Mouse (Mus musculus): ENCODE results near the gene Pgrmc2. TPM values are rescaled to one million over a fixed set of nuclear protein-coding genes. Genes with fewer than 3 reads are reported as not detected.

Pgrmc2 gene
- polyA plus RNA-seq, 1 experiment from 2014 or later: 32.5 TPM

- Histone ChIP-seq H3K27ac (replicated peaks) (no peak overlapping the region), H3K36me3 (ENCODE audit: control insufficient read depth, insufficient read depth, low read length) (no peaks in the 10 kb centered on the region), H3K4me1 (replicated peaks; ENCODE audit: control insufficient read depth, insufficient read depth) (no peaks in the 10 kb centered on the region), H3K9me3 (ENCODE audit: control insufficient read depth, low read length) (no peaks in the 10 kb centered on the region), H3K4me2 (replicated peaks; ENCODE audit: low read depth) (no peak overlapping the region), H3K9ac (ENCODE audit: low read length) (no peak overlapping the region), H3K27me3 (ENCODE audit: control insufficient read depth, insufficient read depth, low read length) (no peaks in the 10 kb centered on the region), H3K4me3 (ENCODE audit: low read depth, low read length) (no peak overlapping the region)
- TF ChIP-seq CTCF (IDR thresholded peaks at IDR 0.05; ENCODE audit: low read depth) (no peak), EP300 (optimal IDR thresholded peaks at IDR 0.05) (no peak)
- DNase-seq (ENCODE audit: low spot score): no peak
- ATAC-seq (ENCODE audit: low FRiP score, low TSS enrichment): no peak
- WGBS: 93% methylated on average over 2 of the region's 2 CpGs
Measured at GRCm38 (mm10) chr3:41093210-41093609, 10.4 kb upstream of the Pgrmc2 start.

GRCm38 (mm10) chr3:41092311-41092710 lies 9.5 kb upstream of the Pgrmc2 start:
- Histone ChIP-seq H3K27me3 (ENCODE audit: control insufficient read depth, insufficient read depth, low read length) (no peaks in the 10 kb centered on the region), H3K4me1 (replicated peaks; ENCODE audit: control insufficient read depth, insufficient read depth) (no peaks in the 10 kb centered on the region), H3K9ac (ENCODE audit: low read length) (no peak overlapping the region), H3K4me2 (replicated peaks; ENCODE audit: low read depth) (no peak overlapping the region), H3K36me3 (ENCODE audit: control insufficient read depth, insufficient read depth, low read length) (no peaks in the 10 kb centered on the region), H3K27ac (replicated peaks) (no peak overlapping the region), H3K4me3 (ENCODE audit: low read depth, low read length) (no peak overlapping the region), H3K9me3 (ENCODE audit: control insufficient read depth, low read length) (no peaks in the 10 kb centered on the region)
- ATAC-seq (ENCODE audit: low FRiP score, low TSS enrichment): no peak
- DNase-seq (ENCODE audit: low spot score): no peak
- TF ChIP-seq CTCF (IDR thresholded peaks at IDR 0.05; ENCODE audit: low read depth): no peak
- no peak for TF ChIP-seq EP300 (optimal IDR thresholded peaks at IDR 0.05)
- 76% methylated on average over 4 of the region's 4 CpGs for WGBS

- Histone ChIP-seq H3K36me3 (ENCODE audit: control insufficient read depth, insufficient read depth, low read length) (no peaks in the 10 kb centered on the region), H3K27me3 (ENCODE audit: control insufficient read depth, insufficient read depth, low read length) (no peaks in the 10 kb centered on the region), H3K27ac (replicated peaks) (no peak overlapping the region), H3K4me1 (replicated peaks; ENCODE audit: control insufficient read depth, insufficient read depth) (no peaks in the 10 kb centered on the region), H3K9ac (ENCODE audit: low read length) (no peak overlapping the region), H3K4me3 (ENCODE audit: low read depth, low read length) (no peak overlapping the region), H3K9me3 (ENCODE audit: control insufficient read depth, low read length) (no peaks in the 10 kb centered on the region), H3K4me2 (replicated peaks; ENCODE audit: low read depth) (no peak overlapping the region)
- TF ChIP-seq EP300 (optimal IDR thresholded peaks at IDR 0.05): no peak
- TF ChIP-seq CTCF (IDR thresholded peaks at IDR 0.05; ENCODE audit: low read depth): no peak
- 58% methylated on average over 2 of the region's 2 CpGs for WGBS
- ATAC-seq (ENCODE audit: low FRiP score, low TSS enrichment) (peak; percentile 26; the same call in 1 of the 2 replicates), DNase-seq (ENCODE audit: low spot score) (no peak)
Measured at GRCm38 (mm10) chr3:41090839-41091238, 8.0 kb upstream of the Pgrmc2 start.

GRCm38 (mm10) chr3:41087071-41087470 lies 4.2 kb upstream of the Pgrmc2 start:
- Histone ChIP-seq H3K27ac (replicated peaks) (no peak overlapping the region), H3K36me3 (ENCODE audit: control insufficient read depth, insufficient read depth, low read length) (no peaks in the 10 kb centered on the region), H3K9me3 (ENCODE audit: control insufficient read depth, low read length) (no peaks in the 10 kb centered on the region), H3K27me3 (ENCODE audit: control insufficient read depth, insufficient read depth, low read length) (no peaks in the 10 kb centered on the region), H3K4me2 (replicated peaks; ENCODE audit: low read depth) (no peak overlapping the region), H3K4me1 (replicated peaks; ENCODE audit: control insufficient read depth, insufficient read depth) (no peaks in the 10 kb centered on the region), H3K4me3 (ENCODE audit: low read depth, low read length) (no peak overlapping the region), H3K9ac (ENCODE audit: low read length) (no peak overlapping the region)
- TF ChIP-seq CTCF (IDR thresholded peaks at IDR 0.05; ENCODE audit: low read depth) (no peak), EP300 (optimal IDR thresholded peaks at IDR 0.05) (no peak)
- no peak for DNase-seq (ENCODE audit: low spot score)
- ATAC-seq (ENCODE audit: low FRiP score, low TSS enrichment): no peak

GRCm38 (mm10) chr3:41084421-41084820 lies 1.6 kb upstream of the Pgrmc2 start:
- TF ChIP-seq CTCF (IDR thresholded peaks at IDR 0.05; ENCODE audit: low read depth) (no peak), EP300 (optimal IDR thresholded peaks at IDR 0.05) (no peak)
- no peak overlapping the region for H3K4me2 ChIP-seq (replicated peaks; ENCODE audit: low read depth)
- ATAC-seq (ENCODE audit: low FRiP score, low TSS enrichment): no peak

GRCm38 (mm10) chr3:41083790-41084112 lies 905 bp upstream of the Pgrmc2 start:
- TF ChIP-seq EP300 (optimal IDR thresholded peaks at IDR 0.05) (no peak), CTCF (IDR thresholded peaks at IDR 0.05; ENCODE audit: low read depth) (no peak)
- Histone ChIP-seq H3K27ac (replicated peaks) (peak overlapping the region; percentile 94), H3K36me3 (ENCODE audit: control insufficient read depth, insufficient read depth, low read length) (no peaks in the 10 kb centered on the region), H3K4me3 (ENCODE audit: low read depth, low read length) (peak overlapping the region; percentile 96), H3K9me3 (ENCODE audit: control insufficient read depth, low read length) (no peaks in the 10 kb centered on the region), H3K9ac (ENCODE audit: low read length) (peak overlapping the region; percentile 81), H3K4me1 (replicated peaks; ENCODE audit: control insufficient read depth, insufficient read depth) (peaks cover 4% of the 10 kb centered on the region; the same call in 1 of the 2 replicates), H3K4me2 (replicated peaks; ENCODE audit: low read depth) (peak overlapping the region; percentile 89), H3K27me3 (ENCODE audit: control insufficient read depth, insufficient read depth, low read length) (no peaks in the 10 kb centered on the region)
- WGBS: 2% methylated on average over 6 of the region's 6 CpGs
- DNase-seq (ENCODE audit: low spot score) (no peak), ATAC-seq (ENCODE audit: low FRiP score, low TSS enrichment) (peak; percentile 8; the same call in 1 of the 2 replicates)

More at GRCm38 (mm10) chr3:41084421-41084820, 1.6 kb upstream of the Pgrmc2 start:
- H3K9ac ChIP-seq (ENCODE audit: low read length): no peak overlapping the region
- no peak overlapping the region for H3K27ac ChIP-seq (replicated peaks)
- no peaks in the 10 kb centered on the region for H3K36me3 ChIP-seq (ENCODE audit: control insufficient read depth, insufficient read depth, low read length)
- H3K4me1 ChIP-seq (replicated peaks; ENCODE audit: control insufficient read depth, insufficient read depth): peaks cover 4% of the 10 kb centered on the region; the same call in 1 of the 2 replicates
- no peaks in the 10 kb centered on the region for H3K9me3 ChIP-seq (ENCODE audit: control insufficient read depth, low read length)
- 81% methylated on average over 5 of the region's 5 CpGs for WGBS
- H3K27me3 ChIP-seq (ENCODE audit: control insufficient read depth, insufficient read depth, low read length): no peaks in the 10 kb centered on the region
- DNase-seq (ENCODE audit: low spot score): no peak
- H3K4me3 ChIP-seq (ENCODE audit: low read depth, low read length): no peak overlapping the region

Measured in stomach, postnatal 0 days (tissue).